Mouse (Mus musculus) CH12.LX (cell line): ENCODE measurements around the gene Art3. TPM values are rescaled to one million over a fixed set of nuclear protein-coding genes. Genes with fewer than 3 reads are reported as not detected.
"Not testable (repeated sequence)": the region's sequence is repeated elsewhere in the genome, so short reads cannot be mapped to it uniquely, and the experiment has no call there.

Experiments used
- DNase-seq: peaks from one replicate; pipeline ENCODE4 v3.0.0-alpha.2; 2013; ENCODE audit errors: extremely low read depth
- H3K27ac ChIP-seq: 2 replicates; pipeline ENCODE4 v1.5.1; 2012; ENCODE audit warnings: low read depth, mild to moderate bottlenecking, control low read depth, moderate library complexity; ENCODE audit not compliant: insufficient read depth
- H3K27me3 ChIP-seq: replicated peaks from 2 replicates; pipeline ENCODE3; 2012; ENCODE audit warnings: inconsistent platforms
- H3K36me3 ChIP-seq, 2 experiments: replicated peaks in 1 of 2; 2 replicates each; pipeline versions ENCODE3 to v1.6.1; 2012; ENCODE audit warnings: inconsistent platforms in 1 of 2, low read length in 1 of 2, mild to moderate bottlenecking in 1 of 2, mixed read lengths in 1 of 2, moderate library complexity in 1 of 2; ENCODE audit not compliant: control insufficient read depth in 1 of 2, insufficient read depth in 1 of 2
- H3K4me1 ChIP-seq, 2 experiments: 2 replicates each; pipeline ENCODE4 v1.6.1; 2012; ENCODE audit warnings: inconsistent platforms in 1 of 2, moderate library complexity in 1 of 2; ENCODE audit not compliant: insufficient read depth in 2 of 2, control insufficient read depth in 1 of 2
- H3K4me2 ChIP-seq: 2 replicates; pipeline ENCODE4 v1.6.1; 2012; ENCODE audit warnings: low read depth, mild to moderate bottlenecking, control low read depth; ENCODE audit not compliant: poor library complexity, insufficient read depth, severe bottlenecking
- H3K4me3 ChIP-seq, 3 experiments: fragments of 150-350 bp in 1 of 3; sonication (generic) in 1 of 3; replicated peaks in 1 of 3; 2 replicates each; pipeline versions ENCODE3 to v1.5.1; 2011 to 2012; ENCODE audit warnings: low read depth in 2 of 3, low read length in 2 of 3, mild to moderate bottlenecking in 2 of 3, moderate library complexity in 2 of 3, control low read depth in 1 of 3, improper control_type of control experiment in 1 of 3, inconsistent platforms in 1 of 3, mixed read lengths in 1 of 3; ENCODE audit not compliant: poor library complexity in 1 of 3
- H3K79me2 ChIP-seq: replicated peaks from 2 replicates; pipeline ENCODE4 v1.6.1; 2012; ENCODE audit warnings: mild to moderate bottlenecking, moderate library complexity; ENCODE audit not compliant: control insufficient read depth, poor library complexity, insufficient read depth, severe bottlenecking; ENCODE audit errors: extremely low read depth
- H3K9ac ChIP-seq: 2 replicates; pipeline ENCODE4 v1.6.1; 2012; ENCODE audit warnings: low read depth, mild to moderate bottlenecking, control low read depth, moderate library complexity; ENCODE audit not compliant: insufficient read depth
- H3K9me3 ChIP-seq: replicated peaks from 2 replicates; pipeline ENCODE3; 2012; ENCODE audit warnings: low read length, inconsistent platforms, mixed read lengths
- BHLHE40 ChIP-seq: IDR thresholded peaks from 2 replicates; pipeline ENCODE4 v1.6.1; 2011; ENCODE audit warnings: mild to moderate bottlenecking, low read depth, low read length, improper control_type of control experiment
- CHD1 ChIP-seq: IDR thresholded peaks from 2 replicates; pipeline ENCODE4 v1.6.1; 2012; ENCODE audit warnings: low read depth, low read length, improper control_type of control experiment, inconsistent platforms
- CHD2 ChIP-seq: IDR thresholded peaks from 2 replicates; pipeline ENCODE4 v1.6.1; 2011; ENCODE audit warnings: low read length, improper control_type of control experiment
- ELF1 ChIP-seq: IDR thresholded peaks from 2 replicates; pipeline ENCODE4 v1.6.1; 2014; ENCODE audit warnings: low read depth, mild to moderate bottlenecking, inconsistent platforms, low read length, improper control_type of control experiment
- ETS1 ChIP-seq: conservative IDR thresholded peaks from 2 replicates; pipeline ENCODE4 v1.6.1; 2012; ENCODE audit warnings: low read depth, mild to moderate bottlenecking, inconsistent platforms, low read length, improper control_type of control experiment, moderate library complexity
- IRF4 ChIP-seq: IDR thresholded peaks from 2 replicates; pipeline ENCODE4 v1.6.1; 2014; ENCODE audit warnings: low read depth, mild to moderate bottlenecking, inconsistent platforms, low read length, improper control_type of control experiment
- JUN ChIP-seq: IDR thresholded peaks from 2 replicates; pipeline ENCODE4 v1.6.1; 2011; ENCODE audit warnings: low read depth, mild to moderate bottlenecking, low read length, improper control_type of control experiment, moderate library complexity; ENCODE audit not compliant: insufficient read depth
- MAFK ChIP-seq: IDR thresholded peaks from 2 replicates; pipeline ENCODE4 v1.6.1; 2011; ENCODE audit warnings: low read length, improper control_type of control experiment; ENCODE audit not compliant: insufficient replicate concordance
- MAZ ChIP-seq: IDR thresholded peaks from 2 replicates; pipeline ENCODE4 v1.6.1; 2012; ENCODE audit warnings: low read depth, mild to moderate bottlenecking, inconsistent platforms, low read length, improper control_type of control experiment, moderate library complexity
- MEF2A ChIP-seq: IDR thresholded peaks from 2 replicates; pipeline ENCODE4 v1.6.1; 2014; ENCODE audit warnings: low read depth, mild to moderate bottlenecking, inconsistent platforms, low read length, improper control_type of control experiment, borderline replicate concordance
- NRF1 ChIP-seq: IDR thresholded peaks from 2 replicates; pipeline ENCODE4 v1.6.1; 2014; ENCODE audit warnings: low read depth, mild to moderate bottlenecking, inconsistent platforms, low read length, improper control_type of control experiment, moderate library complexity
- POLR2AphosphoS2 ChIP-seq: IDR thresholded peaks from 2 replicates; pipeline ENCODE4 v1.6.1; 2011; ENCODE audit warnings: low read depth, low read length, improper control_type of control experiment
- ZC3H11A ChIP-seq: IDR thresholded peaks from 2 replicates; pipeline ENCODE4 v1.6.1; 2012; ENCODE audit warnings: low read depth, mild to moderate bottlenecking, inconsistent platforms, low read length, improper control_type of control experiment
- dilution Hi-C: fragments of 300-500 bp; cut with MboI; formaldehyde crosslinking; loops from 2 replicates; pipeline ENCODE4 v1.14.3; 2020; ENCODE audit warnings: low sequenced_read_pairs; ENCODE audit not compliant: extremely low pct_unique_long_range_greater_than_20kb, extremely low pct_ligation_motif_present
- in situ Hi-C: fragments of 300-500 bp; cut with MboI; formaldehyde crosslinking; loops from 3 replicates; pipeline ENCODE4 v1.14.3; 2019; ENCODE audit warnings: low sequenced_read_pairs, low pct_ligation_motif_present, low pct_unique_long_range_greater_than_20kb, mixed read lengths
- polyA plus RNA-seq: library from polyadenylated mRNA; unstranded; fragments of >175 nt; gene quantifications from 2 replicates; pipeline ENCODE4 v1.2.1, GENCODE M21; 2012; ENCODE audit warnings: low read depth; ENCODE audit not compliant: insufficient read length
- total RNA-seq, 2 experiments: library from RNA; depleted of rRNA; stranded (reverse); fragments of 300-350 nt in 1 of 2; fragments of >200 nt in 1 of 2; gene quantifications; 2 replicates each; pipeline ENCODE4 v1.2.3; 2012 to 2014

The Art3 gene
- total and polyA plus RNA-seq, 3 experiments, result 0.34 TPM; not detected in 2

- dilution Hi-C loops, result no loop called here
These were observed 18.1 kb downstream of the Art3 start for GRCm38 (mm10) chr5:92349731-92350130.

GRCm38 (mm10) chr5:92352716-92353115 lies 21.1 kb downstream of the Art3 start:
- H3K4me1 ChIP-seq, result peaks cover 24 to 41% of the 10 kb centered on the region in 2 experiments
- H3K4me2 ChIP-seq, H3K36me3 ChIP-seq, H3K9me3 ChIP-seq, H3K9ac ChIP-seq, H3K4me3 ChIP-seq, H3K79me2 ChIP-seq, in situ Hi-C loops, DNase-seq, H3K27me3 ChIP-seq, dilution Hi-C loops, H3K27ac ChIP-seq: not testable (repeated sequence)

More at GRCm38 (mm10) chr5:92349731-92350130, 18.1 kb downstream of the Art3 start:
- H3K36me3 ChIP-seq, result peaks cover 0 to 10% of the 10 kb centered on the region in 2 experiments
- DNase-seq, result no peak
- TF ChIP-seq ELF1, result no peak
- TF ChIP-seq POLR2AphosphoS2, result no peak
- TF ChIP-seq IRF4, result peak; percentile 38; the same call in 1 of the 2 replicates
- TF ChIP-seq BHLHE40, result no peak
- no peak overlapping the region for H3K9ac ChIP-seq
- in situ Hi-C loops, result no loop called here
- no peak overlapping the region for H3K27ac ChIP-seq
- H3K4me3 ChIP-seq, result peak overlapping the region in 1 of 3 experiments; percentile 7
- peaks cover 2% of the 10 kb centered on the region for H3K9me3 ChIP-seq
- H3K79me2 ChIP-seq, result no peaks in the 10 kb centered on the region
- peak overlapping the region; percentile 57 for H3K4me2 ChIP-seq
- H3K4me1 ChIP-seq, result peaks cover 26 to 58% of the 10 kb centered on the region in 2 experiments
- H3K27me3 ChIP-seq, result no peaks in the 10 kb centered on the region

- H3K4me3 ChIP-seq, result peak overlapping the region; percentile 27 to 49 (median 30)
- peaks cover 19 to 33% of the 10 kb centered on the region in 2 experiments for H3K4me1 ChIP-seq
- peaks cover 2% of the 10 kb centered on the region for H3K9me3 ChIP-seq
- H3K36me3 ChIP-seq, result no peaks in the 10 kb centered on the region
- peak; percentile 67 for DNase-seq
- peak overlapping the region; percentile 85 for H3K4me2 ChIP-seq
- dilution Hi-C loops, result no loop called here
- in situ Hi-C loops, result no loop called here
- peak overlapping the region; percentile 4; the same call in 1 of the 2 replicates for H3K9ac ChIP-seq
- H3K79me2 ChIP-seq, result no peaks in the 10 kb centered on the region
- TF ChIP-seq MAFK (peak; percentile 80), MEF2A (no peak), CHD1 (no peak), ETS1 (peak; percentile 36; the same call in 1 of the 2 replicates), NRF1 (peak; percentile 75), MAZ (0 out of 2 replicates have a peak, but pooled peaks have one; percentile 23), ELF1 (peak; percentile 42; the same call in 1 of the 2 replicates), ZC3H11A (no peak), IRF4 (peak; percentile 35; the same call in 1 of the 2 replicates), BHLHE40 (peak; percentile 49; the same call in 1 of the 2 replicates), CHD2 (peak; percentile 74; the same call in 1 of the 2 replicates), JUN (no peak)
- H3K27ac ChIP-seq, result no peak overlapping the region
- no peaks in the 10 kb centered on the region for H3K27me3 ChIP-seq
These were observed 21.9 kb downstream of the Art3 start for GRCm38 (mm10) chr5:92353517-92353916.
